Mouse (Mus musculus) erythroblast, embryonic 14.5 days (primary cell): ENCODE measurements around the gene Tmem101. TPM values are rescaled to one million over a fixed set of nuclear protein-coding genes. Genes with fewer than 3 reads are reported as not detected.
A peak's percentile ranks its signal among the peaks of the same experiment; 100 is the strongest.
"Not testable (repeated sequence)": the region's sequence is repeated elsewhere in the genome, so short reads cannot be mapped to it uniquely, and the experiment has no call there.

ENCODE experiments used
- H3K27me3 ChIP-seq: 2 replicates; pipeline ENCODE4 v1.6.1; 2012; ENCODE audit warnings: inconsistent platforms; ENCODE audit not compliant: control insufficient read depth
- H3K36me3 ChIP-seq: 2 replicates; pipeline ENCODE4 v1.6.1; 2012; ENCODE audit warnings: mild to moderate bottlenecking, inconsistent platforms; ENCODE audit not compliant: control insufficient read depth
- H3K4me1 ChIP-seq: 2 replicates; pipeline ENCODE4 v1.6.1; 2012; ENCODE audit warnings: inconsistent platforms; ENCODE audit not compliant: control insufficient read depth
- H3K4me3 ChIP-seq: replicated peaks from 2 replicates; pipeline ENCODE3; 2012; ENCODE audit warnings: moderate library complexity, mild to moderate bottlenecking, inconsistent platforms
- H3K9me3 ChIP-seq: 2 replicates; pipeline ENCODE4 v1.6.1; 2012; ENCODE audit warnings: low read length, inconsistent platforms, mixed read lengths; ENCODE audit not compliant: control insufficient read depth
- GATA1 ChIP-seq: IDR thresholded peaks from 2 replicates; pipeline ENCODE4 v1.6.1; 2012; ENCODE audit warnings: low read length, inconsistent platforms, mixed read lengths
- TAL1 ChIP-seq: IDR thresholded peaks from 3 replicates; pipeline ENCODE4 v1.6.1; 2012; ENCODE audit warnings: low read length, inconsistent platforms, mixed read lengths
- polyA plus RNA-seq: library from polyadenylated mRNA; stranded (reverse); fragments of >175 nt; gene quantifications from 2 replicates; pipeline ENCODE4 v1.2.3, GENCODE M21; 2012

Gene Tmem101
- polyA plus RNA-seq, 1 experiment: 1.7 TPM

GRCm38 (mm10) chr11:102159781-102160180 is 3.6 kb upstream of the Tmem101 start:
- peaks cover 36% of the 10 kb centered on the region for H3K36me3 ChIP-seq
- TF ChIP-seq GATA1 (no peak), TAL1 (no peak)

GRCm38 (mm10) chr11:102158024-102158423 is 1.8 kb upstream of the Tmem101 start:
- H3K9me3 ChIP-seq, H3K4me3 ChIP-seq, H3K27me3 ChIP-seq: not testable (repeated sequence)
- Histone ChIP-seq H3K4me1 (peaks cover 26% of the 10 kb centered on the region), H3K36me3 (peaks cover 36% of the 10 kb centered on the region)

More at GRCm38 (mm10) chr11:102159781-102160180, 3.6 kb upstream of the Tmem101 start:
- H3K4me1 ChIP-seq: peaks cover 21% of the 10 kb centered on the region
- no peak overlapping the region for H3K4me3 ChIP-seq
- H3K27me3 ChIP-seq: peaks cover 5% of the 10 kb centered on the region; the same call in 1 of the 2 replicates
- no peaks in the 10 kb centered on the region for H3K9me3 ChIP-seq

- Histone ChIP-seq H3K4me3 (peak overlapping the region; percentile 86), H3K36me3 (peaks cover 33% of the 10 kb centered on the region), H3K27me3 (peaks cover 5% of the 10 kb centered on the region; the same call in 1 of the 2 replicates), H3K9me3 (no peaks in the 10 kb centered on the region), H3K4me1 (peaks cover 26% of the 10 kb centered on the region)
- TF ChIP-seq GATA1 (no peak), TAL1 (no peak)
Measured at GRCm38 (mm10) chr11:102156786-102157089, 534 bp upstream of the Tmem101 start.

GRCm38 (mm10) chr11:102147213-102147989 is 8.8 kb downstream of the Tmem101 start:
- Histone ChIP-seq H3K27me3 (peaks cover 63% of the 10 kb centered on the region), H3K4me1 (peaks cover 26% of the 10 kb centered on the region), H3K36me3 (peaks cover 22% of the 10 kb centered on the region), H3K4me3 (peak overlapping the region; percentile 66), H3K9me3 (no peaks in the 10 kb centered on the region; the same call in 1 of the 2 replicates)
- TF ChIP-seq TAL1 (no peak), GATA1 (no peak)

- no peaks in the 10 kb centered on the region; the same call in 1 of the 2 replicates for H3K9me3 ChIP-seq
- H3K4me3 ChIP-seq: peak overlapping the region; percentile 66
- H3K27me3 ChIP-seq: peaks cover 64% of the 10 kb centered on the region
- no peak for TF ChIP-seq TAL1
- TF ChIP-seq GATA1: no peak
- H3K36me3 ChIP-seq: peaks cover 19% of the 10 kb centered on the region
- peaks cover 26% of the 10 kb centered on the region for H3K4me1 ChIP-seq
Measured at GRCm38 (mm10) chr11:102146531-102146930, 9.7 kb downstream of the Tmem101 start.

GRCm38 (mm10) chr11:102146005-102146404 is 10.2 kb downstream of the Tmem101 start:
- Histone ChIP-seq H3K27me3 (peaks cover 64% of the 10 kb centered on the region), H3K4me3 (peak overlapping the region; percentile 66), H3K9me3 (no peaks in the 10 kb centered on the region; the same call in 1 of the 2 replicates), H3K4me1 (peaks cover 26% of the 10 kb centered on the region), H3K36me3 (peaks cover 17% of the 10 kb centered on the region)
- TF ChIP-seq TAL1 (no peak), GATA1 (no peak)

GRCm38 (mm10) chr11:102145471-102146001 is 10.7 kb downstream of the Tmem101 start, which contains the start of gene Nags:
Gene Nags, plus strand, starts transcription at chr11:102145513.
- Histone ChIP-seq H3K27me3 (peaks cover 64% of the 10 kb centered on the region), H3K9me3 (no peaks in the 10 kb centered on the region; the same call in 1 of the 2 replicates), H3K36me3 (peaks cover 14% of the 10 kb centered on the region), H3K4me1 (peaks cover 26% of the 10 kb centered on the region), H3K4me3 (peak within 1 kb of the TSS; percentile 66)
- TF ChIP-seq TAL1: no peak

GRCm38 (mm10) chr11:102144957-102145470 is 11.2 kb downstream of the Tmem101 start:
- peak overlapping the region; percentile 66 for H3K4me3 ChIP-seq
- peaks cover 26% of the 10 kb centered on the region for H3K4me1 ChIP-seq
- TF ChIP-seq GATA1 (no peak), TAL1 (no peak)
- H3K36me3 ChIP-seq: peaks cover 14% of the 10 kb centered on the region
- peaks cover 64% of the 10 kb centered on the region for H3K27me3 ChIP-seq
- no peaks in the 10 kb centered on the region; the same call in 1 of the 2 replicates for H3K9me3 ChIP-seq

GRCm38 (mm10) chr11:102142355-102142754 is 13.8 kb downstream of the Tmem101 start:
- H3K4me1 ChIP-seq: peaks cover 31% of the 10 kb centered on the region
- no peaks in the 10 kb centered on the region; the same call in 1 of the 2 replicates for H3K9me3 ChIP-seq
- no peak overlapping the region for H3K4me3 ChIP-seq
- no peak for TF ChIP-seq GATA1
- H3K27me3 ChIP-seq: peaks cover 53% of the 10 kb centered on the region
- no peaks in the 10 kb centered on the region for H3K36me3 ChIP-seq
